Mouse (Mus musculus) gastrocnemius, adult 2 months (tissue): ENCODE measurements around the gene Trmt2a. TPM values are rescaled to one million over a fixed set of nuclear protein-coding genes. Genes with fewer than 3 reads are reported as not detected.
A peak's percentile ranks its signal among the peaks of the same experiment; 100 is the strongest.

Experiments used
- DNase-seq: peaks from one replicate; pipeline ENCODE4 v3.0.0; 2022
- H3K27ac ChIP-seq: fragments of 200-600 bp; 2 replicates; pipeline ENCODE4 v1.8.1; 2022; ENCODE audit warnings: mild to moderate bottlenecking
- H3K4me3 ChIP-seq: fragments of 200-600 bp; 2 replicates; pipeline ENCODE4 v1.8.1; 2022; ENCODE audit warnings: mild to moderate bottlenecking, moderate library complexity
- CTCF ChIP-seq: fragments of 200-600 bp; IDR thresholded peaks from 2 replicates; pipeline ENCODE4 v1.8.1; 2022; ENCODE audit warnings: antibody characterized with exemption, mild to moderate bottlenecking, moderate library complexity
- intact Hi-C: fragments of 180-260 bp; cut with DNase I; formaldehyde crosslinking; loops from one replicate; pipeline ENCODE4 v1.15.1; 2025
- total RNA-seq, 2 experiments: library from RNA; stranded (reverse); gene quantifications; 2 replicates each; pipeline ENCODE4 v1.2.3; 2021

The Trmt2a gene
- total RNA-seq, 2 experiments from 2014 or later: 9.7 to 12.0 TPM

DNA sequence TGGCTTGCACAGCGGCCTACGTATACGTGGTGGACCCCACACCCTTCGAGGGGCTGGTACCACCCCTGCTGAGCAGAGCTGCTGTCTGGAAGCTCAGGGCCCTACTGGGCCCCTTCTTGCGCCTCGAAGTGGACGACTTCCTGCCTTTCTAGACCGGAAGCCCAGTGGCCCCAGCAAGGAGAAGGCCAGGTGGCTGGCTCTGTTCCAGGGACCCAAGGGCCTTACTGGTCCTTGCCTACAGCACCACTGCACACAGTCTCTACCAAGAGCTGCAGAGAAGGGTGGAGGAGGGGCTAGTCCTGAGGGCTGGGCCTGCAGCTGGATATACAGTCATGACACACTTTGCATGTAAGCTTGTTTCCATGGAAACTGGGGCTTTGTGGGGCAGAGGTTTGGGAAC lies 28.5 kb upstream of the Trmt2a start:
- H3K4me3 ChIP-seq: no peak overlapping the region
- H3K27ac ChIP-seq: no peak overlapping the region
- no peak for DNase-seq
- intact Hi-C loops: no loop called here
- no peak for TF ChIP-seq CTCF

DNA sequence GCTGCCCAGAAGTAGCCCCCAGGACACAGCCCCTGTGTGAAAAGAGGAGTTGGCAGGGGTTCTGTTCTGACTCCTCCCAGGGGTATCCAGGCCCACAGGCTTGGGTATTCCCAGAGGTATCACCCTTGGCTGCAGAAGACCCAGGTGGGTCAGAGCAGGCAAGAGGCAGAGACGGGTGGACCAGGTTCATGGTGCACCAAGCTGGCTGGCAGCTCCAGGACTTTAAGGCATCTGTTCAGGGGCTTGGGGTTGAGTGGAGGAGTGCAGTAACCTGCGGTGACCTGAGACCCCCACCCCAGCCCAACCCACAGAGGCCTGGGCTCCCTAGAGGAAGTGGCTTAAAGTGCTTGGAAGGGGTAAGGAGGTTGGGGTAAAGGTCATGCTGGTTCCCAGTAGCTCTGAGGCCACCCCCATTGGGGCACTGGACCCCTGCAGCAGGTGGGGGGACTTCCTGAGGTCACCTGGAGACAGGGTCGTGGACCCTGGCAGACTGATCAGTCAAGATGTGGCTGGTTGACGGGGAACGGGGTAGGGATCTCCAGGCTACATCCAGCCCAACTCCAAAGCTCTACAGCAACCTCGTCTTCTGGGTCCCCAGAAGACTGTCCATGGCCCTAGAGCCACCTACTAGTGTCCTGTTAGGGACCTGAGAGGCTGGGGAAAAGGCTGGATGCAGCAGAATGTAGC lies 27.5 kb upstream of the Trmt2a start:
- intact Hi-C loops: no loop called here
- Histone ChIP-seq H3K4me3 (no peak overlapping the region), H3K27ac (no peak overlapping the region)
- no peak for DNase-seq
- no peak for TF ChIP-seq CTCF

DNA sequence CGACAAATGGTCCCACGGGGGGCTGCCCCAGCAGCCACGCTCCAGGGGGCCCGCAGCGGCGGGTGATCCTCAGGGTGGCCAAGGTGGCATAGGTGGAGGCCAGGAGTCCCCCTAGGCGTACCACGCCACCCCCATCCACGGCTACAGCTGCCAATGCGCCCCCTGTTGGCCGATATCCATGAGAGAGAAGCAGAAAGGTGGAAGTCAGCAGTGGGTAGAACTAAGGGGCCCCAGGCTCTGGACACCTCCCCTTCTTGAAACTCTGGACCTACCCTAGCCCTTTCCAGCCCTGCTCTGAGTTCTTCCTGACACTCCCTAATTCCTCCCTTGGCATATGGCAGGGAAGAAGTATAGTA lies 27.0 kb upstream of the Trmt2a start:
- DNase-seq: no peak
- no peak for TF ChIP-seq CTCF
- Histone ChIP-seq H3K4me3 (no peak overlapping the region), H3K27ac (peak overlapping the region; percentile 31; the same call in 1 of the 2 replicates)
- intact Hi-C loops: no loop called here

DNA sequence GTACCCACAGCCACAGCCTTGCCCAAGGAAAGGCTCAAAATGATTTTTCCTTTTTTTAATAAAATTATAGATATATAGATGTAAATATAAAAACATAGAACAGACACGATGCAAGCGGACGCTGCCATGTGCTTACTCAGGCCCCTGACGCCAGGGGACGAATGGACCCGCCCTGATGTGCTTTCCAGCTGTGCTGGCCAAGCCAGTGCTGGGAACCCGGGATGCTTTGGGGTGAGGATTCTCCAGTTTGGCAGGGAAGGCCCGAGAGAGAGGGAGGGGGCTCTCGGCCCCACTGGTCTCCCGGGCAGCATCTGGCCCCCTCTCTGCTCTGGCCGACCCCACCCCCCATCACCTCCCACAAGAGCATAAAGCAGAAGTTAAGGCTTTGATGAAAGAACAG lies 26.3 kb upstream of the Trmt2a start:
- no peak overlapping the region for H3K4me3 ChIP-seq
- intact Hi-C loops: no loop called here
- peak; percentile 62 for DNase-seq
- peak overlapping the region; percentile 53 for H3K27ac ChIP-seq
- TF ChIP-seq CTCF: no peak

DNA sequence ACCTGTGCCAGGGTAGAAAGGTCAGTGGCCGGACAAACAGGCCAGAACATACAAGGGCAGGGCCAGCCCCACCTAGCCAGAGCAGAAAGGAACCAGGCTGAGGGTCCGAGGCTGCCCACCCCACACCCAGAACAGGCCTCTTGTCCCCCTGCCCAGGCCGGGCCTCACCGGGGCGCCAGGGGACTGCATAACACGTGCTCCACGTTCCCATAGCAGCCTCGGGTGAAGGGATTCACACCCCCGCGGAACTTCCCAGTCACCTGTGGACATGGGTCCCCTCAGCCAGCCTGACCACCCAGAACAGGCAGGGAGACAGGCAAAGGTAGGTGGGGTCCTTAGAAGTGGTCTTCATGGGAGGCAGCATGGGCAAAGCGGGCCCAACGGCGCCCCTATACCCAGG lies 21.3 kb upstream of the Trmt2a start:
- Histone ChIP-seq H3K4me3 (no peak overlapping the region), H3K27ac (no peak overlapping the region)
- no peak for DNase-seq
- intact Hi-C loops: no loop called here
- TF ChIP-seq CTCF: no peak

DNA sequence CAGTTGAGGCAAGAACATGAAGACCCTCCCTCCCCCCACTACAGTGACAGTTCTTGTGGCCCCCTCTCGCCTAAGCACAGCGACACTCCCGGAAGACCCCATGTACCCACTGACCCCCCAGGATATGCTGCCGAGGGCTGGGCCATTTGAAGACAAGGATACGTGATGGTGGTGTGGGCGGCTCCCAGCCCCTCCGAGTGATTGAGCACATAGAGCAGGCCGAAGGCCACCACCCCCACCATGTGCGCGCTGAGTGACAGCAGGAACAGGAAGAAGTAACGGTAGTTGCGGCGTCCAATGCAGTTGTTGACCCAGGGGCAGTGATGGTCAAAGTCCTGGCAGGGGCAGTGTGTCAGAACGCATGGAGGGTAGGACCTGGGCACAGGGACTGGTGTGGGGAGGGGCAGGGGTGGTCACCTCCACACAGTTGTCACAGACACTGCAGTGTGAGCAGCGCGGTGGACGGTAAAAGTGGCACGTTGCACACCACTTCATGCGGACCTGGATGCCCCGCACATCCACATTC lies 20.5 kb upstream of the Trmt2a start:
- TF ChIP-seq CTCF: no peak
- intact Hi-C loops: no loop called here
- DNase-seq: no peak

DNA sequence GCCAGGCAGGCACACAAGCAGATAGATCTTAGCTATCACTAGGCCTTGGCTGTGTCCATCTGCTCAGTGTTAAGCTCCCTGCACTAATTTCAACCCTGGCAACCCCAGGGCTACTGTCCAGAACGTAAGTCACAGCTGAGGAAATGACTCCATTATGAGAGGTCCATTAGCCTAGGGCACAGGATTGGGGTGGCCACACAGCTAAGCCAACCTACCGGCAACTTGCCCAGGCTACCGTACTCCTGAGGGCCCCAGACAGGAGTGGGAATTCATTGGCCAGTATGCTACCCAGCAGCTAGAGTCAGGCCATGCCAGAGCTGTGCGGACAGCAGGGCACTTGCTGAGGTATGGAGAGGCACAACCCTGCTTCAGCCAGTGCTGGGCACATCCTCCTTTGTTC lies 19.6 kb upstream of the Trmt2a start:
- TF ChIP-seq CTCF: no peak
- Histone ChIP-seq H3K4me3 (peak overlapping the region; percentile 58), H3K27ac (peak overlapping the region; percentile 85)
- intact Hi-C loops: no loop called here
- DNase-seq: peak; percentile 62

More for the DNA sequence above, 20.5 kb upstream of the Trmt2a start:
- Histone ChIP-seq H3K4me3 (no peak overlapping the region), H3K27ac (peak overlapping the region; percentile 85; the same call in 1 of the 2 replicates)

DNA sequence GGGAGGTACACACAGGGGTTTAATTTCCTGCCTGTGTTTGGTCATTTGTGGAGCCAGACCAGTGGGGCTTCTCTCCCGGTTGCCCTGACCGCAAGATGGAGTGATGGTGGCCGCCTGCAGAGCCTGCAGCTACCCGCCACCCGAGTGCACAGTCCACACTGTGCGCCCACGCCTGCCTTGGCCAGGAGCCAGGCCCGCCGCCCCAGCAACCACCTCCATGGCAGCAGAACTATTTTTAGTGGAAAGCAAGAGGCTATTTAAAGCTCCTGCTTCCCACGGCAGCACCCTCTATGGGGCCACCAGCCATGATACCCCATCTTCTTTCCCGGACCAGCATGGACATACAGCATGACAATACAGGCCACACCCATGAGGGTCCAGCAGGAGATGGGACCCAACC lies 18.9 kb upstream of the Trmt2a start:
- no peak for TF ChIP-seq CTCF
- intact Hi-C loops: loop anchor here (10.0 kb wide), 1 partner anchor 315 kb away; the partner anchor contains the start of genes Ess2 and Gsc2
- peak; percentile 80 for DNase-seq
- peak overlapping the region; percentile 58 for H3K4me3 ChIP-seq
- peak overlapping the region; percentile 85 for H3K27ac ChIP-seq

DNA sequence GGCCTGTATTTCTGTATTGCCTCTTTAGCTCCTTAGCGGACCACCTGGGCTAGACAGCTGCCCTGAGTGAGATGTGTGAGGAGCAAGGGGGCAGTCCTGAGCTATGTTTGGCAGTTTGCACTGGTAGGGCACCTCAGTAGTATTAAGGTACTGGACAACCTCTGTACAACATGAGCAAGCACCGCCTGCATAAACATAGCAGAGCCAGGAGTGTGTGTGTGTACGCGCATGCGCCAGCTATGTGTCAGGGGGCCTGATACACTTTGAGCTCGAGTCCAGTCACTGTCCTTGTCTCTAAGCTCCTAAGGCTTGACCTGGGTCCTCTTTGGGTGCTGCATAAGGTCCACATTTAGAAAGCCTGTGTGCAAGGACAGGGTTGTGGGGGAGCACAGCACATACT lies 17.9 kb upstream of the Trmt2a start:
- TF ChIP-seq CTCF: no peak
- intact Hi-C loops: loop anchor here (10.0 kb wide), 1 partner anchor 316 kb away; the partner anchor contains the start of genes Ess2 and Gsc2
- H3K27ac ChIP-seq: peak overlapping the region; percentile 85
- H3K4me3 ChIP-seq: peak overlapping the region; percentile 58
- no peak for DNase-seq

DNA sequence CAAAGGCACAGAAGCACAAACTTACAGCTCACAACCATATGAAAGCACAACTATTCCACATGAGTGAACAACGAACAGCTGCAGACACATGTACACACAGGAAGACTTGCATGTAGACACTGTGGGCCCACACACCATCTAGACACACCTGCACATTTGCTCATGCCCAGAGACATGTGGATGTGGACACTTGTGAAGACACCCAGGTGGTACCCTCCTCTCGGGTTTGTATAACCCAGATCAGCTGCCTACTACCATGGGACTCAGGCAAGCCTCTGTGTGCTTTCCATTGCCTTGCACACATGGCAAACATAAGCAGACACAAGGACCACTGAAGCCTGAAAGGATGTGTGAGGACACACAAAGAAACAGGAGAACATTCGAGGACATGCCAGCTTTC lies 17.4 kb upstream of the Trmt2a start:
- TF ChIP-seq CTCF: no peak
- H3K4me3 ChIP-seq: no peak overlapping the region; the same call in 1 of the 2 replicates
- intact Hi-C loops: loop anchor here (10.0 kb wide), 1 partner anchor 316 kb away; the partner anchor contains the start of genes Ess2 and Gsc2
- peak overlapping the region; percentile 85 for H3K27ac ChIP-seq
- DNase-seq: no peak

DNA sequence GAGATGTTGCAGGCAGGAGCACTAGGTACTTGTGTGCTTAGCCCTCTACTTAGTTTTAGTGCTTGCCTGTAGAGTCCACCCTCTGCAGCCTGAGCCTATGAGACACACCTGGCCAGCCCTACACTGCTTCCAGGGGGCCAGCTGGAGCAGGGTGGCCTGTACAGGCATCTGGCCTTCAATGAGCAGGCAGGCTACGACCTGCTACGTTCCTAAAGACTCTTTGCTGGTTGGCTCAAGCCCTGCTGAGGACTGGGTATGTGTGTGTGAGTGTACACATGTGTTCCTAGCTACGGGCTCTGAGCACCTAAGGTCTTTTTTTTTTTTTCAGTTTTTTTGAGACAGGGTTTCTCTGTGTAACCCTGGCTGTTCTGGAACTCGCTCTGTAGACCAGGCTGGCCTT lies 17.0 kb upstream of the Trmt2a start:
- intact Hi-C loops: loop anchor here (10.0 kb wide), 1 partner anchor 317 kb away; the partner anchor contains the start of genes Ess2 and Gsc2

DNA sequence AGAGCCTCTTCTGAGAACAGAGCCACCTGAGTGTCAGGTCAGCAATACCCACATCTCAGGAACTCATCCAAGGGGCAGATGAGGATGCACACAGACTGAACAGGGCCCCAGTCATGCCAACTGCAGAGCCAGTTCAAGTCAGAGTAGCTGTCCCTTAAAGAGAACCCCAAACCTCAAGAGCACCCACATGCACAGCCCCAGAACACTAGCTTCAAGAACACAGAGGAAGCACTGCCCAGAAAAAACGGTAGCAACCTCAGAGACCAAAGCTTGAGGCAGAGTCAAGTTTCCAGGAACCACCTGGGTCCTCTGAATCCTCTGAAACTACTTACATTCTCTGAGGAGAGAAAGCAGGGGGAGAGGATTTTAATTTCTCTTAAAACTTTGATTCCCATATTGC lies 15.0 kb upstream of the Trmt2a start:
- H3K27ac ChIP-seq: peak overlapping the region; percentile 94
- intact Hi-C loops: loop anchor here (10.0 kb wide), 1 partner anchor 319 kb away; the partner anchor contains the start of genes Ess2 and Gsc2
- peak overlapping the region; percentile 95 for H3K4me3 ChIP-seq
- TF ChIP-seq CTCF: no peak
- no peak for DNase-seq

More for the DNA sequence above, 17.0 kb upstream of the Trmt2a start:
- no peak for DNase-seq
- no peak for TF ChIP-seq CTCF
- Histone ChIP-seq H3K4me3 (no peak overlapping the region), H3K27ac (peak overlapping the region; percentile 85)

DNA sequence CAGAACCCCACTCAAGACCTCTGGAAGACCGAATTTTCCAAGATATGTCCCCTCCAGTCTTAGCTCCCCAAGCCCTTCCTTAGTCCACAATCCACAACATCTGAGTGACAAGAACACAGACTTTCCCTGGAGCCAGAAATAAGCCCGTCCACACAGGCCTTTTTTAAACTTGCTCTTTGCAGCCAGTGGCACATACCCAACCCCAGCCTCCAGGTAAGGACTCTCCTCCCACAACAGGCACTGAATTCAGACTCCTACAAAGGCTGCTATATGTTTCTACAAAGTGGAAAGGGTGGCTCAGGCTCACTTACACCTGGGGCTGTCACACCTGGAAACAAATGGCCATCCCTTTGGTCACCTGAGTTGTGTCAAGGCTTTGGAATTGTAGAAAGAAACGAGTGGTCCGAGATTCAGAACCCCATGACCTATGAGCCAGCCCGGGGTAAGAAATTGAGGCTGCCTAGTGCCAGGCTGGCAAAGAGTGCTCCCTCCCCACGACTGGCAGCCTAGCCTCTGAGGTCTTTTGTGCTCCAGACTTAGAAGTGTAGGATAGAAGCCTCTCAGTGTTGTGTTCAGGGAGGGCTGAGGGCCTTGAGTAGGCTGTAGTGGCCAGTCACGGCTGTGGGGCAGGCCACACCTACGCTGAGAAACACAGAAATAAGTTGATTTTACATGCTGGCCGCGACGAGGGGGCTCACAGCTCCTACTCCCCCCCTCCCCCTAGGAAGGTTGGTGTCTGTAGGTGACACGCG lies 14.4 kb upstream of the Trmt2a start:
- intact Hi-C loops: loop anchor here (10.0 kb wide), 1 partner anchor 319 kb away; the partner anchor contains the start of genes Ess2 and Gsc2
- peak overlapping the region; percentile 94 for H3K27ac ChIP-seq
- H3K4me3 ChIP-seq: peak overlapping the region; percentile 95
- DNase-seq: no peak
- no peak for TF ChIP-seq CTCF
